Mouse (Mus musculus) midbrain, embryonic 16.5 days (tissue): ENCODE data around the gene Ifnar1. TPM values are rescaled to one million over a fixed set of nuclear protein-coding genes. Genes with fewer than 3 reads are reported as not detected.

Experiments
- ATAC-seq: fragments of 200-750 bp; cut with Nextera tagmentation; 2 replicates; pipeline ENCODE4 v1.8.0; 2017; ENCODE audit warnings: moderate TSS enrichment
- H3K27ac ChIP-seq: fragments of 300-500 bp; sonication (generic); 2 replicates; pipeline ENCODE4 v1.5.1; 2014; ENCODE audit warnings: mild to moderate bottlenecking, low read length, mixed read lengths
- H3K27me3 ChIP-seq: fragments of 300-500 bp; sonication (generic); 2 replicates; pipeline ENCODE4 v1.6.1; 2014; ENCODE audit warnings: low read depth, low read length, mixed read lengths; ENCODE audit not compliant: control insufficient read depth, insufficient read depth
- H3K36me3 ChIP-seq: fragments of 300-500 bp; sonication (generic); 2 replicates; pipeline ENCODE4 v1.6.1; 2014; ENCODE audit warnings: mild to moderate bottlenecking, low read length, moderate library complexity, mixed read lengths; ENCODE audit not compliant: control insufficient read depth, insufficient read depth
- H3K4me1 ChIP-seq: fragments of 300-500 bp; sonication (generic); 2 replicates; pipeline ENCODE4 v1.6.1; 2014; ENCODE audit warnings: mild to moderate bottlenecking, low read length, mixed read lengths; ENCODE audit not compliant: control insufficient read depth, insufficient read depth
- H3K4me2 ChIP-seq: fragments of 300-500 bp; sonication (generic); 2 replicates; pipeline ENCODE4 v1.6.1; 2014; ENCODE audit warnings: mild to moderate bottlenecking, low read length, mixed read lengths
- H3K4me3 ChIP-seq: fragments of 300-500 bp; sonication (generic); 2 replicates; pipeline ENCODE4 v1.5.1; 2014; ENCODE audit warnings: low read depth, mild to moderate bottlenecking, low read length, moderate library complexity, mixed read lengths
- H3K9ac ChIP-seq: fragments of 300-500 bp; sonication (generic); 2 replicates; pipeline ENCODE4 v1.6.1; 2014; ENCODE audit warnings: low read depth, low read length, mixed read lengths
- H3K9me3 ChIP-seq: fragments of 300-500 bp; sonication (generic); replicated peaks from 2 replicates; pipeline ENCODE4 v1.6.1; 2014; ENCODE audit warnings: mild to moderate bottlenecking, low read length, mixed read lengths; ENCODE audit not compliant: control insufficient read depth, poor library complexity, severe bottlenecking
- WGBS: fragments of 180-500 bp; shearing (Covaris S2); extraction: QIAGEN DNeasy Blood & Tissue Kit; methylation state at CpG from one replicate; pipeline ENCODE4 v1.1.7; 2014; 5-methylcytosine and 5-hydroxymethylcytosine counted together
- polyA plus RNA-seq: library from polyadenylated mRNA; unstranded; fragments of >200 nt; fragmentation: Nextera tagmentation; extraction: Ambion mirVana; gene quantifications from 2 replicates; pipeline ENCODE4 v1.2.1, GENCODE M21; 2015

Gene Ifnar1
- polyA plus RNA-seq, 1 experiment from 2014 or later, result 48.0 TPM

DNA sequence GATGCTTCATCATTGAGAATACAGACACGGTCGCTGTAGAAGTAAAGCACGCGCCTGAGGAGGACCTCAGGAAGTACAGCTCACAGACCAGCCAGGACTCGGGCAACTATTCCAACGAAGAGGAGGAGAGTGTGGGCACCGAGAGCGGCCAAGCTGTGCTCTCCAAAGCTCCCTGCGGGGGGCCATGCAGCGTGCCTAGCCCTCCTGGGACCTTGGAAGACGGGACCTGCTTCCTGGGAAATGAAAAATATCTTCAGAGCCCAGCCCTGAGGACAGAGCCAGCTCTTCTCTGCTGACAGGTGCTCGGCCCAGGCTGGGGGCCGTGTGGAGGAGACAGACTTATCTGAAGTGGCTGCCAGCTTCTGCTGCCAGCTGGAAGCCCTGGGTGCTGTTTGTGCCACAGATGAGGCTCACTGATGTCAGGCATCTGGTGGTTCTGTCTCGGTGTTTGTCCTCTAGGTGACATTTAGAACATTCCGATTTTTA, 20.1 kb downstream of the Ifnar1 start:
- Histone ChIP-seq H3K36me3 (peaks cover 41% of the 10 kb centered on the region), H3K27me3 (no peaks in the 10 kb centered on the region), H3K4me3 (no peak overlapping the region), H3K27ac (no peak overlapping the region), H3K9me3 (no peaks in the 10 kb centered on the region), H3K4me2 (no peak overlapping the region), H3K9ac (no peak overlapping the region), H3K4me1 (no peaks in the 10 kb centered on the region)
- ATAC-seq, result no peak
- WGBS, result 90% methylated on average over 15 of the region's 15 CpGs

DNA sequence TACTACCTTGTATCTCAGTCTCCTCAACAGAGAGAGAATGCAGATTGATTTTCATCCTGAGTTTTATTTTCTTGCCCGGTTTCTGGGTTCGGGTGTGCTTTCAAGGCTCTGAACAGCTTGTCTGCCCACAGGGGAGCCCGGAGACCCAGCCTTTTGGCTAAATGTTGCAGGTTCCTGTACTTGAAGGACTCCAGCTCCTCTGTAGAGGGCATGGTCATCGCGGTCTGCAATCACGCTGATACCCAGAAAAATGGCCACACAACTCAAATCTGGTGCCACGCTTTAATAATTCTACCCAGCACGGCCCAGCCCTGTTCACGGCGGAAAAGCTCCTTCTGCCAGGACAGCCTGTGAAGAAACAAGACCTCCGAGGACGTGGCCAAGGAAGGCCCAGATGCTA, 21.4 kb downstream of the Ifnar1 start:
- Histone ChIP-seq H3K9me3 (no peaks in the 10 kb centered on the region), H3K4me2 (no peak overlapping the region), H3K4me1 (no peaks in the 10 kb centered on the region), H3K27me3 (no peaks in the 10 kb centered on the region), H3K9ac (no peak overlapping the region), H3K27ac (no peak overlapping the region), H3K36me3 (peaks cover 41% of the 10 kb centered on the region), H3K4me3 (no peak overlapping the region)
- ATAC-seq, result no peak
- WGBS, result 95% methylated on average over 12 of the region's 12 CpGs

DNA sequence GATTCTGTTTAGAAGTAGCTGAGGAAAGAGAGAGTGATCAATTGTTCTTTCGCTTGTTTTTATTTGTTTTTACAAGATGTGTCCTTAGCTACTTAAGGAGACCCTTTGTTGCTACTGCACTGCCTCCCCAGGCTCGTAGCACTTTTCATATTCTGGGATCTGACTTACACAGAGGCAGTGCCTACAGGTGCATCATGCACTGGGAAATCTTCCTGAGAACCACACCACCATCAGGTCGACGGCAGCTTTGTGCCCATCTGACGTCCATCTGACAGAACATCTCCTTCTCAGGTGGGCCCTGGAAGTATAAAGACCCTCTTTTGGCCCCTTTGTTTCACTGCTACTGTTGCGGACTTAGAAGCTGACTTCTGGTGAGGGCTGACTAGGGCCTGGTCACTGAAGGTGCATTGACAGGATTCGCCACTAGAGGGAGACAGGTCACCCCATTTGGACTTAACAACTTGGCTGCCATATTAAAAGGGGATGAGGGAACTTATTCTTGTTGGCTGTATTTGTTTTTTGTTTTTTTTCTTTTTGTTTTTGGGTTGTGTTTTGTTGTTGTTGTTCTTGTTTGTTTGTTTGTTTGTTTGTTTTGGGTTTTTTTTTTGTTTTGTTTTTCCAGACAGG, 27.2 kb downstream of the Ifnar1 start:
- Histone ChIP-seq H3K27me3 (no peaks in the 10 kb centered on the region), H3K27ac (no peak overlapping the region), H3K9me3 (no peaks in the 10 kb centered on the region), H3K4me2 (no peak overlapping the region), H3K4me3 (no peak overlapping the region), H3K4me1 (no peaks in the 10 kb centered on the region), H3K9ac (no peak overlapping the region; the same call in 1 of the 2 replicates), H3K36me3 (no peaks in the 10 kb centered on the region)
- ATAC-seq, result 0 out of 2 replicates have a peak, but pooled peaks have one; percentile 60
- 37% methylated on average over 7 of the region's 7 CpGs for WGBS

DNA sequence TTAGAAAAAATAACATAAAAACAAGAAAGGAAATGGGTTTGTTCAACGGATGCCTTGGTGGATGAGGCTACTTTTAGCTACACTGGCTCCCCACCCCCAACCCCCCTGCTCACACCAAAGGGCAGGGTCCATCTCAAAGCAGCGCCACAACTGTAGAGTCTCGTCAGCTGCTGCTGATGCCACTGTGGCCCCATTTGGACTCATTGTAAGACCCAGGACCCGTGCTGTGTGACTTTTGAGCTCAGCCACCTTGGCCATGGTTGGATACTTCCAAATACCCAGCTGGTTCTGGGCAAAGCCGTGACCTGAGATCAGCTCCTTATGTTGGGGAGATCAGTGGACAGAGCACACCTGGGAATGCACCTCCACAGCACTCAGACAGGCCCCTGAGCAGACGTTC, 28.1 kb downstream of the Ifnar1 start:
- Histone ChIP-seq H3K36me3 (no peaks in the 10 kb centered on the region), H3K9me3 (no peaks in the 10 kb centered on the region), H3K4me1 (no peaks in the 10 kb centered on the region), H3K27me3 (no peaks in the 10 kb centered on the region), H3K9ac (no peak overlapping the region), H3K4me3 (no peak overlapping the region), H3K27ac (no peak overlapping the region), H3K4me2 (no peak overlapping the region)
- 87% methylated on average over 6 of the region's 6 CpGs for WGBS
- ATAC-seq, result no peak

DNA sequence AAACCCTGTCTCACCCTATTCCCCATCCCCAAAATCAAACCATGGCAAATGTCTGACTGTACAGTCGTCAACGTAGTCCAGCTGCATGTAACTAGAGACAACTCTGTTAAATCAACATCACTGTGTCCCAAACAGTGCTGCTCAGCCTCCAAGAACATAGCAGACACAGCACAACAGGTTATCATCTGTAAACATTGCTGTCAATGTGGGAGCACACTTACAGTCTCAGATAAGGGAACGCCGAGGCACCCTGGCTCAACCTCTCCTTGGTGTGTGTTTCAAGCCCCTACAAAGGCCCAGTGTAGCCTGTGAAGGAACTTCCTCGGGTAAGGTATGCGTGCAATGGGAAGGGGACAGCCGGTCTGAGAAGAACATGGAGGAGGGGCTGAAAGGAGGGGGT, 32.0 kb downstream of the Ifnar1 start:
- Histone ChIP-seq H3K27me3 (no peaks in the 10 kb centered on the region), H3K4me1 (no peaks in the 10 kb centered on the region), H3K27ac (no peak overlapping the region), H3K36me3 (no peaks in the 10 kb centered on the region), H3K4me2 (no peak overlapping the region), H3K9ac (no peak overlapping the region), H3K4me3 (no peak overlapping the region), H3K9me3 (no peaks in the 10 kb centered on the region)
- 89% methylated on average over 7 of the region's 7 CpGs for WGBS
- ATAC-seq, result no peak

DNA sequence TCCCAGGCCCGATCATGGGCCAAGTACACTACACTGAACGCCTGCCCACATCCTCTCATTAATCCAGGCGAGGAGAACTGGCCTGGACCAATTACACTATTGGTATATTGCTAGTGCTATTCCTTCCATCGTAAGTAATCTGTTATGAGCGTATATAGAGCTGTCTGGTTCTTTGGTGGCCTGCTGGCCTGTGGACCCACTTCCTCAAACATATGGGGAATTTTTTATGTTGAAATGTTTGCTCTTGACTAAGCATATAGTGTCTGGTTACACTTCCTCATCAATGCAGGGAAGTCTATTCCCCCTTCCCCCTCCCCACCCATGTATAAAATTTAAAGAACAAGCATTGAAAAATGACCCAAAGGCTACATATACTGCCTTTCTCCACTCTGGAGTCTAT, 37.0 kb downstream of the Ifnar1 start:
- no peak overlapping the region for H3K4me3 ChIP-seq
- H3K27me3 ChIP-seq, result no peaks in the 10 kb centered on the region
- no peak overlapping the region for H3K4me2 ChIP-seq
- WGBS, result 82% methylated on average over 5 of the region's 5 CpGs
- H3K4me1 ChIP-seq, result no peaks in the 10 kb centered on the region
- no peaks in the 10 kb centered on the region for H3K9me3 ChIP-seq
- no peak overlapping the region for H3K27ac ChIP-seq
- no peak for ATAC-seq
- H3K36me3 ChIP-seq, result no peaks in the 10 kb centered on the region
- H3K9ac ChIP-seq, result no peak overlapping the region

DNA sequence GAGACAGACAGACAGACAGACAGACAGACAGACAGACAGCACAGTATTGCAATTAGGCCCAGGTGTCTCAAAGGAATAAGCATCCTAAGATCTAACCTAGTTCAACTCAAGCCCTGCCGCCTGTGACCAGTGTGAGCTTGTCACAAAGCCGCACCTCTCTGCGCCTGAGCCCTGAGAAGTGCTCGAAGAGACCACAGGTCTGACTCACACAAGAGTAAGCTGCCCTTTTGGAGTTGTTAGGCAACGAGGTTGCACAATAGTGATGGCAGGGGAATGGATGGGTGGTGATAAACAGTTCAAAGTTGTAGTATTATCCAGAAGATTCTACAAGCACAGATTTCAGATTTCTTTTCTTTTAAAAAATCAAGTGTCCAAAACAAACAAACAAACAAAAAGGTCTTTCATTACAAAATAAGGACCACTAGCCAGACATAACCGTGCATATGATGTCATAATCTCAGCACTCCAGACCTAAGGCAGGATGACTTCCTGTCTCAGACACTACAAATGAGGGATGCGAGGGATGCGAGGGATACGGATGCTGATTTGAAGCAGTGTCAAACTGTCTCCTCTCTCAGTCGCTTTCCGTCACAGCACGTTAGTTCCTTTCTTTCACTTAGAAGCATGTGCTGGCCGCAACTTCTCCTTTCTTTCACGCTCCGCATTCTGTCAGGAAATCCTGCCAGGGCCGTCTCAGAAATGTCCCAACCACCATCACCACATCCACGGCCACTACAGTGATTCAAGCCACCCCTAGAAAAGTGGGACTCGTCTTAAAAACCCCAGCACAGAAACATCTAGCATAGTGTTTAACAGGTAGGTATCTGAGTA, 37.7 kb downstream of the Ifnar1 start:
- no peaks in the 10 kb centered on the region for H3K9me3 ChIP-seq
- no peak overlapping the region for H3K9ac ChIP-seq
- H3K27ac ChIP-seq, result no peak overlapping the region
- ATAC-seq, result no peak
- no peak overlapping the region for H3K4me2 ChIP-seq
- H3K4me1 ChIP-seq, result no peaks in the 10 kb centered on the region
- H3K36me3 ChIP-seq, result no peaks in the 10 kb centered on the region
- no peaks in the 10 kb centered on the region for H3K27me3 ChIP-seq
- WGBS, result 69% methylated on average over 18 of the region's 18 CpGs
- no peak overlapping the region for H3K4me3 ChIP-seq

DNA sequence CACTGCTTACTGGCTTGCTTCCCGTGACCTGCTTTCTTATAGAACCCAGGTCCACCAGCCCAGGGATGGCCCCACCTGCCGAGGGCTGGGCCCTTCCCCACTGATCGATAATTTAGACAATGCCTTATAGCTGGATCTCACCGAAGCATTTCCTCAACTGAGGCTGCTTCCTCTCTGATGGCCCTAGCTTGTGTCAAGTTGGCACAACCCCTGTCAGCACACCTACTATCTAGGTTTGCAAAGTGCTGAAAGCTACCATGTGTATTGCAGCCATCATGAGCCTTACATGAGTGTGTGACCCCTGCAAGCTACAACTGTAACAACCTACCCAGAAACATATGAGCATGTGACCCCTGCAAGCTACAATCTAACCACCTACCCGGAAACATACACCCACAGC, 39.2 kb downstream of the Ifnar1 start:
- H3K27ac ChIP-seq, result no peak overlapping the region
- no peaks in the 10 kb centered on the region for H3K27me3 ChIP-seq
- H3K9ac ChIP-seq, result no peak overlapping the region
- no peaks in the 10 kb centered on the region for H3K4me1 ChIP-seq
- WGBS, result 90% methylated on average over 5 of the region's 5 CpGs
- no peak for ATAC-seq
- H3K36me3 ChIP-seq, result no peaks in the 10 kb centered on the region
- H3K9me3 ChIP-seq, result no peaks in the 10 kb centered on the region
- no peak overlapping the region for H3K4me3 ChIP-seq
- no peak overlapping the region for H3K4me2 ChIP-seq

DNA sequence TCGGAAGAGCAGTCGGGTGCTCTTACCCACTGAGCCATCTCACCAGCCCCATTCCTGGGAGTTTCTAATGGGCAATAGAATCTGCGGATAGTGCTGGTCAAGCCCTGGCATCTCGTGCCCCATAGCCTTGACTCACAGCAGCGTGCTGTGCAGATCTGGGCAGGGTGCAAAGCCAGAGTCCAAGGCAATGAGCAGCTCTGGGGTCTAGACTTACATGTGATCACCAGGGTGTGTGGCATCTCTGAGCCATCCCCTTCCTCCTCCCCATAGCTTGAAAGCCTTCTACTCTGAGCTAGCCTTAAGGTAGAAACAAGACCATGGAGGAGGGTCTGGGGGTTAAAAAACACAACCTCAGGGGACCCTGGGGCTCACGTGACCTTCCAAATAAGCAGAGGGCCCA, 41.2 kb downstream of the Ifnar1 start:
- Histone ChIP-seq H3K4me2 (no peak overlapping the region), H3K9ac (no peak overlapping the region), H3K27me3 (no peaks in the 10 kb centered on the region), H3K9me3 (no peaks in the 10 kb centered on the region), H3K4me3 (no peak overlapping the region), H3K36me3 (no peaks in the 10 kb centered on the region), H3K27ac (no peak overlapping the region), H3K4me1 (no peaks in the 10 kb centered on the region)
- 95% methylated on average over 6 of the region's 6 CpGs for WGBS
- no peak for ATAC-seq
